Mouse (Mus musculus) lung, embryonic 16.5 days (tissue): ENCODE data around the gene Olfr1232. TPM values are rescaled to one million over a fixed set of nuclear protein-coding genes. Genes with fewer than 3 reads are reported as not detected.

Experiments used
- ATAC-seq: fragments of 200-750 bp; cut with Nextera tagmentation; 2 replicates; pipeline ENCODE4 v1.8.0; 2017; ENCODE audit warnings: low read depth, mild to moderate bottlenecking, moderate library complexity
- H3K27ac ChIP-seq: fragments of 300-500 bp; sonication (generic); 2 replicates; pipeline ENCODE4 v1.5.1; 2014; ENCODE audit warnings: mild to moderate bottlenecking, control low read depth, low read length
- H3K27me3 ChIP-seq: fragments of 300-500 bp; sonication (generic); 2 replicates; pipeline ENCODE4 v1.6.1; 2014; ENCODE audit warnings: low read depth, low read length, mixed read lengths; ENCODE audit not compliant: control insufficient read depth, insufficient read depth
- H3K36me3 ChIP-seq: fragments of 300-500 bp; sonication (generic); 2 replicates; pipeline ENCODE4 v1.6.1; 2014; ENCODE audit warnings: low read length; ENCODE audit not compliant: control insufficient read depth, insufficient read depth
- H3K4me1 ChIP-seq: fragments of 300-500 bp; sonication (generic); replicated peaks from 2 replicates; pipeline ENCODE4 v1.6.1; 2014; ENCODE audit warnings: low read length, mixed read lengths; ENCODE audit not compliant: control insufficient read depth, insufficient read depth
- H3K4me2 ChIP-seq: fragments of 300-500 bp; sonication (generic); 2 replicates; pipeline ENCODE4 v1.6.1; 2014; ENCODE audit warnings: low read depth, low read length, control low read depth
- H3K4me3 ChIP-seq: fragments of 300-500 bp; sonication (generic); 2 replicates; pipeline ENCODE4 v1.5.1; 2014; ENCODE audit warnings: mild to moderate bottlenecking, low read length, control low read depth
- H3K9ac ChIP-seq: fragments of 300-500 bp; sonication (generic); 2 replicates; pipeline ENCODE4 v1.6.1; 2014; ENCODE audit warnings: low read length, control low read depth
- H3K9me3 ChIP-seq: fragments of 300-500 bp; sonication (generic); 2 replicates; pipeline ENCODE4 v1.6.1; 2016; ENCODE audit warnings: low read length; ENCODE audit not compliant: control insufficient read depth
- WGBS: fragments of 180-500 bp; shearing (Covaris S2); extraction: QIAGEN DNeasy Blood & Tissue Kit; methylation state at CpG from one replicate; pipeline ENCODE4 v1.1.7; 2014; 5-methylcytosine and 5-hydroxymethylcytosine counted together
- polyA plus RNA-seq: library from polyadenylated mRNA; unstranded; fragments of >200 nt; fragmentation: Nextera tagmentation; extraction: Ambion mirVana; gene quantifications from 2 replicates; pipeline ENCODE4 v1.2.1, GENCODE M21; 2015

The Olfr1232 gene
- polyA plus RNA-seq: not detected in 2 replicates

GRCm38 (mm10) chr2:89329575-89329974, at the start of gene Olfr1232:
Gene Olfr1232, minus strand, starts transcription at chr2:89329675.
- H3K9me3 ChIP-seq: no peaks in the 10 kb centered on the region
- no peak within 1 kb of the TSS for H3K4me2 ChIP-seq
- no peaks in the 10 kb centered on the region for H3K4me1 ChIP-seq
- ATAC-seq: no peak
- no peaks in the 10 kb centered on the region for H3K36me3 ChIP-seq
- H3K4me3 ChIP-seq: no peak within 1 kb of the TSS
- no peaks in the 10 kb centered on the region for H3K27me3 ChIP-seq
- H3K27ac ChIP-seq: no peak within 1 kb of the TSS
- H3K9ac ChIP-seq: no peak within 1 kb of the TSS

GRCm38 (mm10) chr2:89364765-89365164, 35.3 kb upstream of the Olfr1232 start, which contains the start of gene Olfr1234:
Gene Olfr1234, minus strand, starts transcription at chr2:89364865.
- H3K4me1 ChIP-seq: no peaks in the 10 kb centered on the region
- H3K36me3 ChIP-seq: no peaks in the 10 kb centered on the region
- H3K9me3 ChIP-seq: no peaks in the 10 kb centered on the region
- 76% methylated on average over 4 of the region's 4 CpGs for WGBS
- H3K9ac ChIP-seq: no peak within 1 kb of the TSS
- ATAC-seq: no peak
- H3K4me2 ChIP-seq: no peak within 1 kb of the TSS
- no peak within 1 kb of the TSS for H3K4me3 ChIP-seq
- no peak within 1 kb of the TSS for H3K27ac ChIP-seq
- H3K27me3 ChIP-seq: no peaks in the 10 kb centered on the region

GRCm38 (mm10) chr2:89342298-89342697, 12.8 kb upstream of the Olfr1232 start, which contains the start of gene Olfr1233:
Gene Olfr1233, minus strand, starts transcription at chr2:89342398.
- Histone ChIP-seq H3K9ac (no peak within 1 kb of the TSS), H3K4me2 (no peak within 1 kb of the TSS), H3K36me3 (no peaks in the 10 kb centered on the region), H3K27ac (no peak within 1 kb of the TSS), H3K9me3 (no peaks in the 10 kb centered on the region), H3K27me3 (no peaks in the 10 kb centered on the region), H3K4me3 (no peak within 1 kb of the TSS), H3K4me1 (no peaks in the 10 kb centered on the region)
- no peak for ATAC-seq

- Histone ChIP-seq H3K27me3 (no peaks in the 10 kb centered on the region), H3K36me3 (no peaks in the 10 kb centered on the region), H3K4me2 (no peak within 1 kb of the TSS), H3K27ac (no peak within 1 kb of the TSS), H3K4me3 (no peak within 1 kb of the TSS), H3K9ac (no peak within 1 kb of the TSS), H3K4me1 (no peaks in the 10 kb centered on the region), H3K9me3 (no peaks in the 10 kb centered on the region)
- no peak for ATAC-seq
- WGBS: 69% methylated on average over 2 of the region's 2 CpGs
These were observed 22.5 kb downstream of the Olfr1232 start, which contains the start of gene Olfr1231 for GRCm38 (mm10) chr2:89306974-89307373. Gene Olfr1231, minus strand, starts transcription at chr2:89307074.

- no peak for ATAC-seq
- no peak within 1 kb of the TSS for H3K4me2 ChIP-seq
- no peaks in the 10 kb centered on the region for H3K36me3 ChIP-seq
- no peak within 1 kb of the TSS for H3K9ac ChIP-seq
- WGBS: 93% methylated on average over 1 of the region's 1 CpGs
- H3K27ac ChIP-seq: no peak within 1 kb of the TSS
- H3K4me3 ChIP-seq: no peak within 1 kb of the TSS
- H3K4me1 ChIP-seq: no peaks in the 10 kb centered on the region
- no peaks in the 10 kb centered on the region for H3K9me3 ChIP-seq
- H3K27me3 ChIP-seq: no peaks in the 10 kb centered on the region
These were observed 32.3 kb downstream of the Olfr1232 start, which contains the start of gene Olfr1230 for GRCm38 (mm10) chr2:89297168-89297567. Gene Olfr1230, minus strand, starts transcription at chr2:89297268.

- Histone ChIP-seq H3K27ac (no peak within 1 kb of the TSS), H3K36me3 (no peaks in the 10 kb centered on the region), H3K9ac (no peak within 1 kb of the TSS), H3K27me3 (no peaks in the 10 kb centered on the region), H3K4me3 (no peak within 1 kb of the TSS), H3K4me1 (no peaks in the 10 kb centered on the region), H3K9me3 (no peaks in the 10 kb centered on the region), H3K4me2 (no peak within 1 kb of the TSS)
- no peak for ATAC-seq
- WGBS: 74% methylated on average over 2 of the region's 2 CpGs
These were observed 41.6 kb downstream of the Olfr1232 start, which contains the start of gene Olfr1229 for GRCm38 (mm10) chr2:89287914-89288313. Gene Olfr1229, minus strand, starts transcription at chr2:89288014.

Other genes with a start within 250 kb of the Olfr1232 start
- not detected in 2 replicates for gene Olfr1219, start 246.2 kb downstream of the Olfr1232 start, polyA plus RNA-seq
- not detected in 2 replicates for gene Olfr1220, start 222.8 kb downstream of the Olfr1232 start, polyA plus RNA-seq
- gene Olfr1221, start 212.4 kb downstream of the Olfr1232 start, polyA plus RNA-seq: not detected in 2 replicates
- gene Olfr1222, start 196.6 kb downstream of the Olfr1232 start, polyA plus RNA-seq: not detected in 2 replicates
- gene Olfr1223, start 178.1 kb downstream of the Olfr1232 start, polyA plus RNA-seq: not detected in 2 replicates
- gene Olfr1224-ps1, start 165.6 kb downstream of the Olfr1232 start, polyA plus RNA-seq: not detected in 2 replicates
- not detected in 2 replicates for gene Olfr1225, start 155.0 kb downstream of the Olfr1232 start, polyA plus RNA-seq
- not detected in 2 replicates for gene Olfr1226, start 129.6 kb downstream of the Olfr1232 start, polyA plus RNA-seq
- gene Olfr1228, start 75.6 kb downstream of the Olfr1232 start, polyA plus RNA-seq: not detected in 2 replicates
- gene Olfr1229, start 41.7 kb downstream of the Olfr1232 start, polyA plus RNA-seq: not detected in 2 replicates
- not detected in 2 replicates for gene Olfr1230, start 32.4 kb downstream of the Olfr1232 start, polyA plus RNA-seq
- not detected in 2 replicates for gene Olfr1231, start 22.6 kb downstream of the Olfr1232 start, polyA plus RNA-seq
- gene Olfr1233, start 12.7 kb upstream of the Olfr1232 start, polyA plus RNA-seq: not detected in 2 replicates
- gene Olfr1234, start 35.2 kb upstream of the Olfr1232 start, polyA plus RNA-seq: not detected in 2 replicates
- gene Olfr1238, start 80.0 kb upstream of the Olfr1232 start, polyA plus RNA-seq: not detected in 2 replicates
- gene Olfr1239, start 90.7 kb upstream of the Olfr1232 start, polyA plus RNA-seq: not detected in 2 replicates
- gene Olfr1240, start 113.3 kb upstream of the Olfr1232 start, polyA plus RNA-seq: not detected in 2 replicates
- gene Olfr1241, start 157.5 kb upstream of the Olfr1232 start, polyA plus RNA-seq: not detected in 2 replicates
- not detected in 2 replicates for gene Olfr1242, start 168.7 kb upstream of the Olfr1232 start, polyA plus RNA-seq
- gene Olfr1243, start 201.8 kb upstream of the Olfr1232 start, polyA plus RNA-seq: not detected in 2 replicates
- gene Olfr1245, start 248.8 kb upstream of the Olfr1232 start, polyA plus RNA-seq: not detected in 2 replicates